Mouse (Mus musculus) kidney, postnatal 14 days (tissue): Measurements from ENCODE around the gene March9.
A peak's percentile ranks its signal among the peaks of the same experiment; 100 is the strongest.

Experiments used
- DNase-seq: peaks from one replicate; pipeline ENCODE4 v3.0.0; 2022; ENCODE audit warnings: mixed read lengths

March9 gene

GRCm38 (mm10) chr10:127059968-127060916 is at the start of gene March9:
March9 (minus strand) TSS chr10:127060184.
- peak; percentile 89 for DNase-seq

GRCm38 (mm10) chr10:127108262-127108583 is 48.2 kb upstream of the March9 start:
- DNase-seq, result no peak

- no peak for DNase-seq
Measured at GRCm38 (mm10) chr10:127107563-127108261, 47.7 kb upstream of the March9 start.

- DNase-seq, result no peak
Measured at GRCm38 (mm10) chr10:127103631-127104030, 43.6 kb upstream of the March9 start.

DNA sequence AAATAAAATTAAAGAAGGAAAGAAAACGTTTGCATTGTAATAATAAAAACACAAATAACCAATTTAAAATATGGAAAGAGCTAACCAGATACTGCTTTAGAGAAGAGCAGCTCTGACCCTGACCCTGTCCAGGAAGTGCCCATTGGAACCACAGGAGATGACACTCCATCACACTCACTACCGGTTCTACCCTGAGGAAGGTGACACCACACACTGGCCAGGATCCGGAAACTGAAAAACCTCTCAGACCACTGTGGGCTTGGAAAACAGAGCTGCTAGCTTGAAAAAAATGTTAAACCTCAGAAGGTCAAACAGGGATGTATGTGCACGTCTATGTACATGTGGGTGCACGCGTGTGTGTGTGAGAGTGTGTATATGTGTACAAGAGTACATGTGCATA is 41.2 kb upstream of the March9 start:
- DNase-seq, result no peak

- DNase-seq, result no peak
Measured at GRCm38 (mm10) chr10:127100414-127100813, 40.4 kb upstream of the March9 start.

- no peak for DNase-seq
Measured at GRCm38 (mm10) chr10:127099868-127100267, 39.9 kb upstream of the March9 start.

DNA sequence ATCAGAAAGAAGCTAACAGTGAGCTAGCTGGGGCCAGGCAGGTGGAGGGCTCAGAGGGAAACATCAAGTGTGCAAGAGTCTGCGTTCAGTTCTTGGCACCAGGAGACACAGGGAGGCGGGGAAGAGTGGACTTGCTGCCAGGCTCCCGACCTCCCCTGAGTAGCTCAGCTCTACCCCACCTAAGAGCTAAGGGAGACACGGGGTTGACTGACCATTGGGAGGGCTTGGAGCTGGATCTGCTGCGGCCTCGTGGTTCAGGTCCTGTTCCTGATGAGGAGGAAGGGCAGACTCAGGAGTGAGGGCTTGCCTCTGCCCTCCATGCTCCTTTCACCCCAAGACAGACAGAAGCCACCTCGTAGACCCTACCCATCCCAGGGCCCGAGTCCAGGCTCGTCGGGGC is 39.2 kb upstream of the March9 start:
- no peak for DNase-seq

- no peak for DNase-seq
Measured at GRCm38 (mm10) chr10:127098514-127098913, 38.5 kb upstream of the March9 start.

DNA sequence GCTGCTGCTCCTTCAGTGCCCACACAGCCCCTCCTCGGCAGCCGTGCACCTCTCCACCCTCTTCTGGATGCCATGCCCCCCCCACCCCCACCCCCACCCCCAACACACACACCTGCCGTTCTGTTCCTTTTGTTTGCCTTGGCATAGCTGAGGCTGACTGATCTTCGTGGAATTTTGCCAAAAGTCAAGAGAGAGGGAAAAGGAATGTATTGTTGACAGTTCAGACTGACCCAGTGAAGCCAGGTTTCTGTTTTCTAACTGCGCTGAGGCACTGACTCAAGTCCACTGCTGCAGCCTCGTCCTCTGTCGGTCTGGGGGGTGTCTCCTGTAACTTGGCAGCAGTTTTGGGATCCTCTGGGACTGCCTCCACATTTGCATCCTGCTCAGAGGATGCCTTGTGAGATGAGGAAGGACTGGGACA is 34.4 kb upstream of the March9 start:
- no peak for DNase-seq

GRCm38 (mm10) chr10:127092742-127093141 is 32.8 kb upstream of the March9 start:
- DNase-seq, result no peak

GRCm38 (mm10) chr10:127091507-127092396 is 31.8 kb upstream of the March9 start:
- no peak for DNase-seq

- DNase-seq, result peak; percentile 76
Measured at GRCm38 (mm10) chr10:127090560-127091411, 30.8 kb upstream of the March9 start.

- DNase-seq, result no peak
Measured at GRCm38 (mm10) chr10:127085633-127086032, 25.6 kb upstream of the March9 start.

GRCm38 (mm10) chr10:127085052-127085451 is 25.1 kb upstream of the March9 start:
- DNase-seq, result no peak

DNA sequence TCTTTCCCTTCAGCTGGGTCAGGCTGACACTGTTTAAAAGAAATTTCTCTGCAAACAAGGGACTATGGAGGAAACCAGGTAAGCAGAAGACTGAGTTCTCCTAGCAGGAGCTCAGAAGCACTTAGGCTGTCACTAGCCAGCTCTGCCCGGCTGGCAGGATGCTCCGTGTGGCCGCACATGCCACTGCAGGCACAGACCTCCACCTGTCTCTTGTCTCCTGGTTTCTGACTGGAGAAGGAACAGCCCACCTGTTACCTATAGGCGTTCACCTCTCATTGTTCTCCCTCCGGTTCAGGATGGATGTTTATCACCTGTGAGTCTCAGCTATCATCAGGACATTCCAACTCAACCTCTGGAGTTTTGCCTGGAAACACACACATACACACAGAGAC is 23.9 kb upstream of the March9 start:
- DNase-seq, result no peak

DNA sequence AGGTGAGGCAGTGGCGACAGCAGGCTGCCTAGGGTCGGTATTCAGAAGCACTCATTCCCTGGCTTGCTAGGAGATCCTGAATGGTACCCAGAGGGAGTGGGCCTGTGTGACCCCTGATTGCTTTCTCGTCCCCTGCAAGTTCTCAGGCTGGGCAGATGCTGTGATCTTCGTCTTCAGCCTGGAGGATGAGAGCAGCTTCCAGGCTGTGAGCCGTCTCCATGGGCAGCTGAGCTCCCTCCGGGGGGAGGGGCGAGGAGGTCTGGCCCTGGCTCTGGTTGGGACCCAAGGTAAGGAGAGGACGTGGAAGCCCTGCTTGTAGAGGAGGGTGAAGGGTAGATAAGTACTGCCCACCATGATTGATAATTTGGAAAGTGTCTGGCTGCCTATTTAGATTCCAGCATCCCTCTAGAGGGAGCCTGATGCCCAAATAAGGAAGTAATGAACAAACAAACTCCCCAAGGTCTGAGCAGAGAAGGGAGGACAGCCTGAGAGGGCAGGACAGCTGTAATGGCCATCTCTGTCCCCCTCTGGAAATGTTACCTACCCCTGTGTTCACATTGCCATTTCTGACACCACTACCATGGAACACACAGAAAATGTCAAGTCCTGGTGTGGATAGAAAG is 23.4 kb upstream of the March9 start:
- DNase-seq, result no peak

DNA sequence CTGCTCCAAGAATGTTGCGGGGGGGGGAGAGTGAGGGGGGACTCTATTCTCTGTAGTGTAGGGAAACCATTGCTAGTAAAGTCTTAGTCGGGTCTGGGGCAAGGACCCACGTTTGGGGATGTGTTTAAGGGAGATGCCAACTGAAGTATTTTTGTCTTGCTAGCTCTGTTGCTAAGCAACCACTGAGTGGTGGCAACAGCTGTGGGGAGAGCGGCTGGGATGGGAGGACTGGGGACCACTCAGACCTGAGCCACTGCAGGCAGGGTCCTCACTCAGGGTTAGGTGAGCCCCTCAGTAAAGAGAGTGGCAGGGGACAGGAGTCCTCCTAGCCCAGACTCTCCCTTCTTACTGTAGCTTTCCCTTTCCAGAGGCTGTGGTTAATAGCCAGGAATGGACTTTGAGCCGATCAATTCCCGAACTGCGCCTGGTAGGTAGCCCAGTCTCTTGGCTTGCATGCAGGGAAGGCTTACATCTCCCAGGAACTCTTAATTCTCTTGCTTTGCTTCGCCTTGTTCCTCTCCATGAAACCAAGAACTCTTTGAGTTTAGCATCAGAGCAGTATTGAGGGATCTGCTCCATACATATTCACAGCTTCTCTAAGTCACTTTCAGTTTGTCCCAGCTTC is 22.1 kb upstream of the March9 start:
- DNase-seq, result no peak

DNA sequence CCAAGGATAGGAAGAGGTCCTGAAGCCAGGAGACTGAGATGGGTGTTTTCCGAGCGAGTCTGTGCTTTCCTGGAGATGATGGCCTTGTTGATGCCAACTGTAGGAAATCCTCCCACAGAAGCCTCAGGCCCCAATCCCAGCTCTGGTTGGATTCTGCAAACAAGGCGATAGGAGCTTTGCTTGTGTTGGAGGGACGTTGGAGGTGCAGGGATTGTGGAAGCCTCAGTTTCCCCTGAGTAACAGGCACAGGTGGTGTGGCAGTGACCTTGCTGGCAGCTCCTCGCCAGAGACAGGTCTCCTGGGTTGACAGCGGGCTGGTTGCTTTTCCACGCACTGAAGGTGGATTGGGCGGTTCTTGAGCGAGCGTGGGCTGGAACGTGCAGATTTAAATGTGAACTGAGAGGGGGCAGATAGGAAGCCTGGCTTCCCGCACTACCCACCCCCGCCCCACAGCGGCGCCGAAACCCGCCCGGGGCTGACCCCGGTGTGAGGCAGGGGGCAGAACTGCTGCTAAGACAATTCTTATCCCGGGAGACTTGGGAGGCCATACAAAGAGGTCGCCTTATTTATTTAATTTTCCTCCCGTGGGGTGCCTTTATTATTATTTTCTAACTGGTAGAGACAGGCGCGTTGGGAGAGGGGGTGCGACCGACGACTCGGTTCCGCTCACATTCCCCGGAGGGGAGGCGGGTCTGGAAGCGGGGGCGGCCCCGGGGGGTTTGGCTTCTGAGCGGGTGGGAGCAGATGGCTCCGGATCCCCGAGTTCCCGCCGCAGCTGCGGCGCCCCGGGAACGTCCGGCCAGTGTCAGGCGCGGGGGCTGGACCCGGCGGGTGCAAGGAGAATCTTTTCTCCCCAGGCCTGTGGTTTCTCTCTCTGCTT is 21.2 kb upstream of the March9 start:
- DNase-seq, result peak; percentile 51
